Mouse (Mus musculus) spleen, adult 2 months (tissue): ENCODE measurements around the gene Ccdc141.

ENCODE experiments used
- CTCF ChIP-seq: fragments of 200-500 bp; IDR thresholded peaks from 2 replicates; pipeline ENCODE4 v1.5.1; 2011; ENCODE audit warnings: mild to moderate bottlenecking, inconsistent platforms; ENCODE audit not compliant: insufficient read depth, insufficient read length, insufficient replicate concordance; ENCODE audit errors: extremely low read depth
- POLR2A ChIP-seq: fragments of 200-500 bp; IDR thresholded peaks from 2 replicates; pipeline ENCODE4 v1.6.1; 2011; ENCODE audit warnings: low read depth, low read length, inconsistent platforms

DNA sequence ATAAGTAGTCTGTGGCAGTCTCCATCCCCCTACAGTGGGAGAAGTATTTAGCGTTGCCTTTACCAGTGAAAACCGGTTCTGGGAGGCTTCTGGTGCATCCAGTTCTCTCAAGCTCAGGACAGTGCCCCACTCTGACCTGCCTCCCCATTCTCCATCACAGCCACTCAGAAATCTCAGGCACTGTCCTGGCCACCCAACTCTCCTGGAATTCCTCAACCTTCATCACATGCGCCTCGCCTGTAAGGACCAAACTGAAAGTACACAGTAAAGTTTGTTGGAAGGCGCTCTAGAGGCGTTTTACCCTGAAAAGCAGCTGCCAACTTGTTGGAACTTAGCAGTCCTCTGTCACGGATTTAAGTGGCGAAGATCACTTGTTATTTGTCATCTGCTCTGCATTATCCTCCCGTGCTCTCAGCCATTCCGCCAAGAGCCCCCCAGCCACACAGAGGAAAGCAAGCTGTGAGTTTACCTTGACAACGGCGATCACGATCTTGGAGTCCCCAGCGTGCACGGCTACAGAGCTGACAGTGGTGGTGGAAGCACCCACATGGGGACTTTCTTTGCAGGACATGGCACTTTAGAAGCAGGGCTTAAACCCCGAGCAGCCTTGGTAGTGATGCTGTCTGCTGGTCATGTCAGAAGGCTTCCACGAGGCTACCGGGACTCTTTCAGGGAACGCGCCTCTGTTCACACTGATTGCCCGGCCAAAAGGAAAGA lies 362 bp downstream of the Ccdc141 start:
- TF ChIP-seq CTCF (no peak), POLR2A (no peak)
